Mouse (Mus musculus) A20 (cell line): Measurements from ENCODE around the gene Glycam1.
A peak's percentile ranks its signal among the peaks of the same experiment; 100 is the strongest.
"Not testable (repeated sequence)": the region's sequence is repeated elsewhere in the genome, so short reads cannot be mapped to it uniquely, and the experiment has no call there.

Source experiments
- DNase-seq: peaks from one replicate; pipeline ENCODE4 v3.0.0-alpha.2; 2011; ENCODE audit warnings: low read depth, low spot score

Glycam1 gene

DNA sequence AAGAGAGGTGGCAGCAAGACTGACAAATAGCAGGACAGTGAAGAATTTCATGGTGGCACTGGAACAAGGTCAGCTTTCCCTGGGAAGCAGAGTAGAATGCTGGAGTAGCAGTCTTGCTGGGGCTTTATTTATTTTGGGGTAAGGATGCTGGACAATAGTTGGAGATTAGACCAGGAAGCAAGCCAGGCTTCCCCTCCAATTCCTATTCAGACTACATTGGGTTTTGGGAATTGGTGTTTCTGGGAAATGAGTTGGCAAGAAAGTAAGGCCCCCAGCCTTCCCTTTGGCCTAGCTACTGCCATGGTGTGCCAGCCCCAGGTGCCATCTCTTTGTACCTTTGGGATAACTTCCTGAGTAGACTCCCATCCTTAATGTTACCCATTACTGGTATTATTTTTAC is at the start of gene Glycam1:
Glycam1 (minus strand) TSS at position 101 of the 400 bp plus-strand sequence.
- no peak for DNase-seq

DNA sequence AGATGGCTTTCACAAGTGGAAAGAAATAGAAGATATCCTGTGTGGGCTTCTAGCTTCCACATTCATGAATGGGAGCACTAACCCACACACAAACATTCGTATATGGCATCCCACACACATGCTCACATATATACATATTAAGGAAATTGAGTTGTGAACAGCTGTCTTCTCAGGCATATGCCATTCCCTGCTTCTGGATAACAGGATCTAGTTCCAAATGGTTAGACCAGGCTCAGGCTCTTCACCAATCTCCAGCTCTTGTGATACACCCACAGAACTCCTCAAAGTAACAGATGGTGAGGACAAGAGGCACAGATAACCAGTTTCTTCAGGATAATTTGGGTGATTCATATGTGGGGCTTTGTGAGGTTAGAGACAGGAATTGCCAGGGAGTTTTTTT is 39.6 kb upstream of the Glycam1 start:
- no peak for DNase-seq

DNA sequence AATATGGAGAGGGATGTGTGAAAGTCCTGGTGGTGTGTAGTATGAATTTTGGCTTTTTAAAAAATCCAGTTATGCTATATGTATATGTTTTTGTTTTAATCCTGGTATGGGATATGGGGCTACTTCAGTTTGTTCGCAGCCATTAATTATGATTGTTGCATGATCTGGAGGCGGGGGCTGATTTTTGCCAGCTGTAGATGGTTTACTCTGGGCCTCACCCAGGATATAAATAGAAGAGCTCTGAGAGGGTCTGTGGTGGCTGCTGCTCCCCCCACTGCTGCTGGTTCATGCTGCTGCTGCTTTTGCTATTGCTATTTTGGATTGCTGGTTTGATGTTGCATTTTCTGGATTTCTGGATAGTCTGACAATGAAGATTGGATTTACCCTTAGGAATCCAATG is 25.9 kb upstream of the Glycam1 start:
- DNase-seq: no peak

DNA sequence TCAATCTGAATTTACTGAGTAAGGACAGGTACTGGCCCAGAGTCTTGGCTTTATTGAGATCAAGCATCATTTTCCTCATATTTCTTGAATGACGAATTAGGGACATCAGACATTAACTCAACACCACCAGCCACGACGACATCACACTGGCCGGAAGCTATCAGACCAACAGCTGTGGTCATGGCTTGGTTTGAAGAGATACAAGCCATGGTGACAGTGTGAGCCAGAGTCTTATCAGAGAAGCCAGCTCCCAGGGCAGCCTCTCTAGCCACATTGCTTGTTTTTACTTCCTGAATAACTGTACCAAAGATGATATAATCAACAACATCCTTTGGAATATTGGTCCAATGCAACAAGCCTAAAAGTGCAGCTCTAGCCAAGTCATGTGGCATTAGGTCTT is 22.9 kb upstream of the Glycam1 start:
- DNase-seq: not testable (repeated sequence)

DNA sequence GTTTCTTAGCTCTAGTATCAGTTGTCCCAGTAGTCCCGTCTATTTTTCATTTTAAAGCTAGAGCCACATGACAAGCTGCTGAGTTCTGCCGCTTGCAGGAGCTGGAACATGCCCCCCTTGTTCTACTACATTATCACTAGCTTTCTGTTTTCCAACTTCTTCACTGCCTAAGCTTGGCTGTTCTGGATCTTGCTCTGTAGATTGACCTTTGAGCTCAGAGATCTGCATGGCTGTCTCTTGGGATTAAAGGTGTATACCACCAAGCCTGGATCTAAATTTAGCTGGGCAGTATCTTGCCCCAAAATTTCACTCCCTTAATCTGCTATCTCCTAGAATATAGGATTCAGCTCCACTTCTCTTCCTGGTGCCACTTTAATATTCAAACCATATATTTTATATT is 21.0 kb upstream of the Glycam1 start:
- no peak for DNase-seq

DNA sequence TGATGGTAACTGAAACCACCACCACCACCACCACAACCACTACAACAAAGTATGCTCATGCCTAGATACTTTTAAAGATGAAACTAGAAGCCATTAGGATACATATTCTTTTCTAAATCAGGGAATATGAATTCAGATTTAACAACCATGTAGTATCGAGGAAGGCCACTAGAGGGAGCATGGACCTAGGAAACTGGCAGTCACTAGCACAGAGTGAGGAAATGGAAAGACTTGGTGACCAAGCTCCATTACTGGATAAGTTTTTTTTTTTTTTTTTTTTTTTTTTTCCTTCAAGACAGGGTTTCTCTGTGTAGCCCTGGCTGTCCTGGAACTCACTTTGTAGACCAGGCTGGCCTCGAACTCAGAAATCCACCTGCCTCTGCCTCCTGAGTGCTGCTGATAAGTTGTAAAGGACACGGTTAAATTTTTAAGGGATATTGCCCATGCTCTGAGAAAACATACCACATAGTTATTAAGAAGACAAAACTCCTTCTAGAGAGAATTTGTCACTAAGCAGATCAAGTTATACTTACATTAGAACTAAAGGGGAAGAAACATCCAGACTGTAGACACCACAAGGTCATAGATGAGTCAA is 12.7 kb downstream of the Glycam1 start:
- peak; percentile 58 for DNase-seq

DNA sequence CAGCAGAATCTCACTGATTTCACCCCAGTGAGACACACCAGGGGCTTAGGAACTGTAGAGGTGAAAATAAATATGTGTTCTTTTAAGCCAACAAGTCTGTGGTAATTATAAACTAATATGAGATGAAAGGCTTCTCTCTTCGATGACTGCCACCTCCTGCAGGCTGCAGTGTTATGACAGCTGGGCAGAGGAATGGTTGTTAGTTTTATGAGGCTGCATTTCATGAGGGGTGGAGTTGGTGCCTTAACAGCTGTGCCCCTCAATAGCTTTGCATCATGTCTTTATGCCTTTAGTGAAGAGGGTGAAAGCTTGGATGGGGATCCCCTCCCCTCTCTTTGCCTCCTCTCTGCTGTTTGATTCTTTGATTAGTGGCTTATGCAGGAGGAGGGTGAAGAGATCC is 13.8 kb downstream of the Glycam1 start:
- no peak for DNase-seq

DNA sequence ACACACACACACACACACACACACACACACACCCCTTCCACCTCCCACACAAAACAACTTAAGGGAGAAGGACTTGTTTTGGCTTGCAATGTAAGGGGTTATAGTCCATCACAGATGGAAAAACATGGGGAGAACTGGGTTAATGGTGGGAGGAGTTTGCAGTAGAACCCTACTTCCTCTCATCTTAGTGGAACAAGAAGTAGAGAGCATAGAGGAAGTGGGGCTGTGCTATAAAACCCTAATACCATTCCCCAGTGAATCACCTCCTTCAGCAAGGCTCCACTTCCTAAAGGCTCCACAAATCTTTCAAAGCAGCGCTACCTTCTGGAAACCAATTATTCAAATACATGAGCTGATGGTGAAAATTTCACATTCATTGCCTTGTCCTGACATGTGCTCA is 15.4 kb downstream of the Glycam1 start:
- DNase-seq: no peak

DNA sequence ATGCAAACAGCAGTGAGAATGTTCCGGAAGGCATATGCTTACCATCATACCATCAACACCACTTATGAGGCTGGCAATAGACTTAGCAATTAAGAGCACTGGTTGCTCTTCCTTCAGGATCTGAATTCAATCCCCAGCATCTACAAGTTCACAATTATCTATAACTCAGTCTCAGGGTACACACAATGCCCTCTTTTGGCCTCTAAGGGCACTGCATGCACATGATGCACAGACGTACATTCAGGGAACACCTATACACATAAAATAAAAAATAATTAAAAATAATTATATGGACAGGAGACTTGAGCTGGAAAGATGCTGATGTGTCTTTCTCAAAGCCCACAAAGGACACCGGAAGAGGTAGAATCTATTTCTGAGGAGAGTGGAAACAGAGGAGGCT is 16.9 kb downstream of the Glycam1 start:
- DNase-seq: no peak

DNA sequence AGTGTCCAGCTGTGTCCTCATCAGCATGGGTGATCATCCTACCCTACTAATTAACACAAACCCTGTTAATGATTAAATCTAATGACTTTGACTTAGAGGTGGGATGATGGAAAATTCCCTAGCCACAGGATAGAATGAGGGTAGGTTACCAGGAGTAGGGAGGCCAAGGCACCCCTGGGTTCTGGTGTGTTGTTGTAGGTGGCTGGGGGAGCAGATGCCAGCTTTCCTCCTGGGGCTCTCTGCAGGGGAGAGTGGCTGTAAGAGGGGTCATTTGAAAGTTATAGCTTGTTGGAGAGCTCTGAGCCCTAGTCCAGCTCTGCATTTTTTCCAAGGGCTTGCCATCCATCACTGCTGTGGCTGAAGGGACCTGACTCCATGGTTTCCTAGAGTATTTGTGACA is 22.4 kb downstream of the Glycam1 start:
- DNase-seq: no peak

DNA sequence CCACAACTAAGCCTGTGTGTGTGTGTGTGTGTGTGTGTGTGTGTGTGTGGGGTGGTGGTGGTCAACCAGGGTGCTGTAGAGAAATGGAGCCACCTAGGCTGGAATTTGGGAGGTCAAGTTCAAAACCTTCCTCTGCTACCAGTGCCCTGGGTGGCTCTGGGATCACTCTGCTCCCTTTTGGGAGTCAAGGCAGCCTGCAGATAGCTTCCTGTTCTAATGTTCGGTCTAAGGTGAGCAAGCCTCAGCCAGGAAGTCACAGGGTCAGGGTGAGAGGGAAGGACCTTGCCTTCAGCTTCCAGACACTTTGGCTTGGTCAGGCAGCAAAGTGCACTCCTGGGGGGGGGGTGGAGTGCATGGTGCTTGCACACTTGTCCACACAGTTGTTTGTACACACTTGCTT is 24.2 kb downstream of the Glycam1 start:
- DNase-seq: no peak

DNA sequence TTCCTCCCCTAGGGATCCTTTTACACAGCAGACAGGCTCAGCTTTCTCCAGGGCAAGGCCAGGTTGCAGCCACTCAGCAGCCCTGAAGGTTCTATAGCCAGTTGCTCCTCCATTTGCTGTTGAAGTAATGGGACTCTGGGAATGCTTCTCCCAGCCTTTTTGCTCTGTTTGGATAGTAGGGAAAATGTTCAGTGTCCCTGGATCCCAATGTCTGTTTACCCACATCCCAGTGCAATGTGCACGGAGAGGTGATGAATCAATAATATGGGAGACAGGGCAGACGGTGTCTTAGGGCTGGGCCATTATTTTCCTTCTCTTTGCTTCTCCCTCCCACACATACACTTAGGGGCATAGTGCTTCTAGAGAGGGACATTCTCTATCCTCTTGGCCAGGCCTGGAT is 25.6 kb downstream of the Glycam1 start:
- no peak for DNase-seq

DNA sequence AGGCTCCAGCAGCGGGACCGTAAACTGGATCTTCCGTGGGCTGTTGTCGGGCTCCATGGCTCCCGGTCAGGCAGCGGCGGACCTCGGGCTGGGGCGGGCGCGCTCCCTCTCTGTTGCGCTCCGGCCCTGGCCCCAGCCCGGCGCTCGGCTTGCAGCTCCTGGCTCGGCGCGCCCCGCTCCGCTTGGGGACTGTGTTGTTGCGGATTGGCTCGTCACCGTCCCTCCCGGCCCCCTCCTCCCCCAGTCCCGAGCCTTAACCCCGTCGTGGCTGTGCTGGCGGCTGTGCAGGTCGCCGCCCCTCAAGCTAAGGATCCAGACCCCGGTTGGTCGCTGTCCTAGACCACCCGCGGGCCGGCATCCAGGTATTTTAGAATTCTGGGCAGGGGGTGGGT is 27.1 kb downstream of the Glycam1 start, which contains the start of gene Ppp1r1a:
Ppp1r1a (minus strand) TSS at position 182 of the 392 bp plus-strand sequence.
- no peak for DNase-seq

DNA sequence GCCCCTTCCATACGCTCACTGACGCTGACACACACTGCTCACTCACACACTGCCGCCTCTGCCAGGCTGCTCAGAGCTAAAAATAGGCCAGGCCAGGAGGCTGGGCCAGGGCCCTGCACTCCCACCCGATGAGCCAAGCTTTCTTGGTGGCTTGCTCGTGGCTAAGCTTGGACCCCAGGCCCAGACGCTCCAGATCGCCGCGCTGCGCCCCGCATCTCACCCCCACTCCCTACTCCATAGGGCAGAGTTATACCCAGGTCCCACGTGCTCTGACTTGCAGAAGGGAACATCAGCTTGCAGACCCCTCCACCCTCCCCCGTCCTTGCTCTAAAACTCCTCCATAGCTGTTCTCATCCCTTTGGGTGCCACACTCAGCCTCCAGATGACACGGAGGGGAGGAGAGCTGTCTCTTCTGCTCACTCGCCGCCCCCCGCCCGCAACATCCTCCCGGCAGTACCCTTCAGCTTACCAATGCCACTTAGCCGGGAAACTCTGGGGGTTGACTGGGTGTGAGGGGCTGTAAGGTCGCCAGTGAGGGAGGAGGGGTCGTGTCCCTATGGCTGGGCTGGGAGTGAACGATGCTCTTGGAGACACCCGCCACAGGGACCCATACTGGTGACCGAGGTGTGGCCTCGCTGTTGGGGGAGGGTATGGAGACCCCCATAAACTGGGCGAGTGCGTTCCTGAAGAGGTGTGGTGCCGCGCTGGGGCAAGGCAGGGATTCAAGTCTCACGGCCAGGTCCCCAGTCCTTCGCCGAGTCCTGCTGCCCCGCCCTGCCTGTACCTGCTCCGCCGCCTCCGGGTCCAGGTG is 27.7 kb downstream of the Glycam1 start:
- DNase-seq: no peak

DNA sequence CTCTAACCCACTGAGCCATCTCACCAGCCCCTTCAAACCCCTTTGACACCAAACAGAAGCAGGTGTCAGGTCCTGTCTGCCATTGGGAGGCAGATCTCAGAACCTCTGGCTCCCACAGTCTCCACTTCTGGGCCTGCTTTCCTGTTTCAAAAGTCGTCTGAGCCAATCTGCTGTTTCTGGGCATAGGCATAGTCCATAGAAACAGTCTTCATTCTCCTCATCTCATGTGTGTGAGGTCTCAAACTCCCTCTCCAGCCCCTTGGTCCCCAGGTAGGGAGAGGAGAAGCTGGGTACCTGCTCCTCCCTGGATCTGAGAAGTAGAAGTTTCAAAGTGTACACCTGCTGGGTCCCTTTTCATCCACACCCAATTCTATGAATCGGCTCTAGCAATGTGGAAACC is 28.4 kb downstream of the Glycam1 start:
- no peak for DNase-seq

DNA sequence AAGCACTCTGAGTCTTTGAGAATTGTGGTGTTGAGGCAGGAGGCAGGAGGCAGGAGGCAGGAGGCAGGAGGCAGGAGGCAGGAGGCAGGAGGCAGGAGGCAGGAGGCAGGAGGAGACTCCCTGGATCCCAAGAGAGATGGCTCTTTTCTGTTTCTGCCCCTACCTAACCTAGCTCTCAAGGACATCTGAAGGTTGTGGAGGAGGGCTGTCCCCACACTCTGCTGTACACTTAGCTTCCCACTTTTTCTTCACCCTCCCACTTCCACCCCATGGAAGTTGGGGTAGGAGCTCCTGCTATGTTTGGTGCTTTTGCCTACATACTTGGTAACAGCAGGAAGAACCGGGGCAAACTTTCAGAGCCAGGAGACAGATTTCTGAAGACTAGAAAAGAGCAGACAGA is 29.1 kb downstream of the Glycam1 start:
- no peak for DNase-seq

DNA sequence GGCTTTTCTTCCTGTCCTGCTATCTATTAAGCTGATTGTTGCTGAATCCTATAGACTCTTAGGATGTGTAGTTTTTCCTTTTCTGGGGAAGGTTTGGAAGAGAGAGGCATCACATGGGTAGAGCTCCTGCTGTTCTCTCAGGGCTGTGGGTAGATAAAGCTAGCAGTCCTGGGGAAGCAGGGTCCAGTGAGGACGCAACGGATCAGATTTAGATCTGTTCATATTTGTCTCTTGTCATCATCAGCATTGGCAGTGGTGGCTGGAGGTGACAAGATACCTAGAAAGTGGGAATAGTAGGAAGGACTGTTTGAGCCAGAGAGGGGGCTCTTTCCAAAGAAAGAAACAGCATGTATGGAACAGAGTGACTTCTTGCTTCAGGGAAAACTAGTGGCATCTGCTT is 29.9 kb downstream of the Glycam1 start:
- DNase-seq: no peak

DNA sequence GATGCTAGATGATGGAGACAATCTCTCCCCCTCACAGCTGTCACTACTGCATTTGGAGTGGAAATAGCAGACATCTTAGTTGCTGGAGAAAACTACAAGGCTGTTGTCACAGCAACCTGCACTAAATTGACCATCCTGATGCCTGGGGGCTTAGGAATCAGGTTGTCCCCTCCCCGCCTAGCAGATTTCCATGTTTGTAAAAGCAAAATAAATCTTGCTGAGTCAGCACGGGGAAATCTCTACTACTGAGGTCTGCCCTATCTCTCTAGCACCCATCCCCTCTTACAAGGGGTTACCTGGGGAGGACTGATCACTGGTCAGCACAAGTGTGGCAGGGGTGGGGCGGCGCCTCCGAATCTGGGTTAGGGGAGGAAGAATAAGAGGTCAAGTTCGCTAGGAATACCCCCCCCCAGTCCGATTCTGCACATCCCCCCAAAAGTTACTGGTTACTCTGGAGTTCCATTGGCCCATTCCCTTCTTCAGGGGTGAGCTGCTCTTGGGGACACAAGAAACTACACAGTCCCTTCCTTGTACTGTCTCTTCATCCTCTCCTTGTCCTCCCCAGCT is 30.7 kb downstream of the Glycam1 start:
- no peak for DNase-seq

DNA sequence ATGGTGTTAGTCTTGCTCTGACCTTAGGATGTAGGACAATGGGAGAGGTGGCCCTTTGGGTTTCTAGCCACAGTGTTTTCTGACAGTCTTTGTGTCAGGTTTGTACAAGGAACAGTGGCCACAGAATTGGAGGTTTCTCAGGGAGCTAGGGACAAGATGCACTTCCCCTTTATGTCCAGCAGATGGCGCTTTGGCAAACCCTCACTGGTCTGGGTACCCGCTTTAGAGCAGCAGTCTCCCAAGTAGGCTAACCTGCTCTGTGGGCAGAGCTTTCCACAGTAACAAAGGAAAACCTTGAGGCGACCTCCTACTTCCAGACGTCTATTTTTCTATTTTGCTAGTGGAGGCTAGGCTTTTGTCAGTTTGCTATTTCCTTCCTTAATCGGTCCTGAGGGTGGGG is 34.5 kb downstream of the Glycam1 start:
- peak; percentile 48 for DNase-seq

DNA sequence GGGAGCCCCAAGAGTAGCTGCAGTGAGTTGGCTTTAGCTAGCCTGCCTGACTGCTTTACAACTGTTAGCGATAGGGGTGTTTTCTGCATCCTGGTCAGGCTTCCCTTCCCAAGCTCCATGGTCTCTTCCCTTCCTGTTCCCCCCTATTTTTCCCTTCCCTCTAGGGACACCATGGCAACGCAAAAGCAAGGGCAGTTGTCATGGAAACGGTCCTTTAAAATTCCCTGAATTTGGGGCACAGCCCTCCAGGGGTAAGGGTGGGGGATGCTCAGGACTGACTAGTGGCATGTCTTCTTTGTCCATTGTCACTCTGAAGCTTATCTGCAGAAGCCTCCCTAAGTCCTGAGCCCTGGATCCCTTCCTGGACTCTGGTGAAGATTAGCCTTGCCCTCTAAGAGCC is 41.7 kb downstream of the Glycam1 start:
- no peak for DNase-seq

DNA sequence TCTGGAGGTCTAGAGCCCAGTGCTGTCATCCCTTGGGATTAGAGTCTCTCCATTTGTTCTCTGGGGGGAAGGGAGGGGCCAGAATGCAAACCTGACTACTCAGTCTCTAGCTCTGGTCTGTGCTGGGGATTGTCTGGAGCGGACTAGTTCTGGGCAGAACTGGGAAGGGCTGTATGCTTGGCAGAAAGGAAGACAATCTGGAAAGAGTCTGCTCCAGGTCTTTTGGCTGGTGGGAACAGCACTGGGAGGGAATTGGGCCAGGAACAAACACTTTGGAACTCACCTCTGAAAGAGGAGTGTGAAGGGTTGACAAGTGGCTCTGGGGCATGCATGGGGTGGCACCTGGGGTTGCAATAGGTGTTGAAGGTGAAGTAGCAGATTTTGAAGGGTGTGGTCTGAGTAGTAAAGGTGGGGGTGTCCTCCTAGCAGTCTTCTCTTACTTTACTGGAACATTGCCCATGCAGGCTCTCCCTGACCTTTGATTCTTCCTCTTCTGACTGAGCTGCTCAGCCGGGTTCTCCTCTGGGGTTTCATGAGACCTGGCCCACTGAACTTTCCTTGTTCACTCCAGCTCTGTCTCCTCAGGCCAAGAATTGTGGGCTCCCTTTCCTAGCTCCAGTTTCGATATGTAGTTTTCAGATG is 42.3 kb downstream of the Glycam1 start:
- no peak for DNase-seq
